Mouse (Mus musculus) CD4-positive, CD25-positive, alpha-beta regulatory T cell, adult 4 months (primary cell): Measurements from ENCODE around the gene Retreg3. TPM values are rescaled to one million over a fixed set of nuclear protein-coding genes. Genes with fewer than 3 reads are reported as not detected.
"Not testable (repeated sequence)": the region's sequence is repeated elsewhere in the genome, so short reads cannot be mapped to it uniquely, and the experiment has no call there.

ENCODE experiments used
- ATAC-seq: one replicate; pipeline ENCODE4 v1.8.0; 2017
- polyA plus RNA-seq, 2 experiments: library from polyadenylated mRNA; unstranded; fragments of 100-300 nt; shearing (Covaris generic); gene quantifications; one replicate each; pipeline ENCODE4 v1.2.1; 2017

The Retreg3 gene
- polyA plus RNA-seq, 2 experiments from 2014 or later = 16.1 to 27.9 TPM

GRCm38 (mm10) chr11:101146377-101146776 is 26.7 kb upstream of the Retreg3 start:
- no peak for ATAC-seq

- peak; percentile 81 for ATAC-seq
Observed at GRCm38 (mm10) chr11:101143338-101144225, 23.9 kb upstream of the Retreg3 start.

GRCm38 (mm10) chr11:101142215-101142967 is 22.7 kb upstream of the Retreg3 start:
- no peak for ATAC-seq

- ATAC-seq = no peak
Observed at GRCm38 (mm10) chr11:101141088-101141487, 21.4 kb upstream of the Retreg3 start.

GRCm38 (mm10) chr11:101140164-101140819 is 20.6 kb upstream of the Retreg3 start:
- no peak for ATAC-seq

GRCm38 (mm10) chr11:101138536-101139181 is 19.0 kb upstream of the Retreg3 start:
- ATAC-seq = no peak

GRCm38 (mm10) chr11:101137000-101137399 is 17.3 kb upstream of the Retreg3 start:
- ATAC-seq = no peak

- no peak for ATAC-seq
Observed at GRCm38 (mm10) chr11:101134217-101134865, 14.6 kb upstream of the Retreg3 start.

- no peak for ATAC-seq
Observed at GRCm38 (mm10) chr11:101133037-101133436, 13.3 kb upstream of the Retreg3 start.

- ATAC-seq = no peak
Observed at GRCm38 (mm10) chr11:101131701-101132100, 12.0 kb upstream of the Retreg3 start.

- ATAC-seq = no peak
Observed at GRCm38 (mm10) chr11:101131187-101131586, 11.5 kb upstream of the Retreg3 start.

GRCm38 (mm10) chr11:101130056-101130756 is 10.5 kb upstream of the Retreg3 start:
- no peak for ATAC-seq

- ATAC-seq = no peak
Observed at GRCm38 (mm10) chr11:101128996-101129577, 9.4 kb upstream of the Retreg3 start.

GRCm38 (mm10) chr11:101127075-101127474 is 7.4 kb upstream of the Retreg3 start:
- no peak for ATAC-seq

- ATAC-seq = not testable (repeated sequence)
Observed at GRCm38 (mm10) chr11:101125008-101125407, 5.3 kb upstream of the Retreg3 start.

- not testable (repeated sequence) for ATAC-seq
Observed at GRCm38 (mm10) chr11:101124494-101124893, 4.8 kb upstream of the Retreg3 start.

- ATAC-seq = no peak
Observed at GRCm38 (mm10) chr11:101120545-101121188, 974 bp upstream of the Retreg3 start.

- ATAC-seq = peak; percentile 30
Observed at GRCm38 (mm10) chr11:101119131-101119760, 447 bp downstream of the Retreg3 start.

- ATAC-seq = no peak
Observed at GRCm38 (mm10) chr11:101118105-101118504, 1.6 kb downstream of the Retreg3 start.

- no peak for ATAC-seq
Observed at GRCm38 (mm10) chr11:101115564-101115963, 4.1 kb downstream of the Retreg3 start.
